Mouse (Mus musculus) lung, adult 2 months (tissue): ENCODE measurements around the gene Hoxc12. TPM values are rescaled to one million over a fixed set of nuclear protein-coding genes. Genes with fewer than 3 reads are reported as not detected.

Experiments used
- DNase-seq: peaks from one replicate; pipeline ENCODE4 v3.0.0; 2022
- H3K4me1 ChIP-seq: fragments of 200-500 bp; 2 replicates; pipeline ENCODE4 v1.6.1; 2011; ENCODE audit warnings: low read length; ENCODE audit not compliant: control insufficient read depth, insufficient read depth
- H3K4me3 ChIP-seq: fragments of 200-500 bp; replicated peaks from 2 replicates; pipeline ENCODE3; 2011; ENCODE audit warnings: low read depth, mild to moderate bottlenecking, control low read depth, low read length; ENCODE audit errors: extremely low read depth
- CTCF ChIP-seq: fragments of 200-500 bp; IDR thresholded peaks from 2 replicates; pipeline ENCODE4 v1.5.1; 2011; ENCODE audit warnings: mild to moderate bottlenecking, low read length, control low read depth; ENCODE audit not compliant: insufficient read depth
- POLR2A ChIP-seq: fragments of 200-500 bp; IDR thresholded peaks from 2 replicates; pipeline ENCODE4 v1.6.1; 2011; ENCODE audit warnings: low read depth, mild to moderate bottlenecking, control low read depth, low read length, borderline replicate concordance; ENCODE audit errors: extremely low read depth
- WGBS: fragments of 180-500 bp; shearing (Covaris S2); methylation state at CpG from one replicate; pipeline ENCODE4 v1.1.7; 2018; 5-methylcytosine and 5-hydroxymethylcytosine counted together
- polyA plus RNA-seq: library from polyadenylated mRNA; depleted of rRNA; stranded (reverse); fragments of >200 nt; gene quantifications from 2 replicates; pipeline ENCODE4 v1.2.3, GENCODE M21; 2012

Hoxc12 gene
- polyA plus RNA-seq, 1 experiment = not detected

- TF ChIP-seq POLR2A (no peak), CTCF (no peak)
Observed at GRCm38 (mm10) chr15:102950877-102951276, 14.3 kb downstream of the Hoxc12 start.

GRCm38 (mm10) chr15:102953561-102953960 is 17.0 kb downstream of the Hoxc12 start:
- Histone ChIP-seq H3K4me3 (no peak overlapping the region), H3K4me1 (no peaks in the 10 kb centered on the region; the same call in 1 of the 2 replicates)
- no peak for TF ChIP-seq CTCF
- no peak for TF ChIP-seq POLR2A
- no peak for DNase-seq
- WGBS = 8% methylated on average over 6 of the region's 6 CpGs

More at GRCm38 (mm10) chr15:102950877-102951276, 14.3 kb downstream of the Hoxc12 start:
- WGBS = 10% methylated on average over 2 of the region's 2 CpGs
- no peak overlapping the region for H3K4me3 ChIP-seq
- DNase-seq = no peak
- H3K4me1 ChIP-seq = no peaks in the 10 kb centered on the region; the same call in 1 of the 2 replicates

- no peak within 1 kb of the TSS for H3K4me3 ChIP-seq
- TF ChIP-seq CTCF = no peak
- no peak for TF ChIP-seq POLR2A
- DNase-seq = no peak
- H3K4me1 ChIP-seq = no peaks in the 10 kb centered on the region; the same call in 1 of the 2 replicates
- 3% methylated on average over 57 of the region's 57 CpGs for WGBS
Observed at GRCm38 (mm10) chr15:102954192-102955006, 17.8 kb downstream of the Hoxc12 start, which contains the start of gene Hoxc11. Gene Hoxc11 (plus strand): TSS chr15:102954427.

GRCm38 (mm10) chr15:102955007-102955382 is 18.4 kb downstream of the Hoxc12 start:
- WGBS = 1% methylated on average over 28 of the region's 28 CpGs
- no peak for DNase-seq
- TF ChIP-seq POLR2A = no peak
- TF ChIP-seq CTCF = no peak
- no peak overlapping the region for H3K4me3 ChIP-seq
- no peaks in the 10 kb centered on the region; the same call in 1 of the 2 replicates for H3K4me1 ChIP-seq

GRCm38 (mm10) chr15:102955833-102956640 is 19.5 kb downstream of the Hoxc12 start:
- H3K4me3 ChIP-seq = no peak overlapping the region
- no peak for DNase-seq
- H3K4me1 ChIP-seq = no peaks in the 10 kb centered on the region; the same call in 1 of the 2 replicates
- TF ChIP-seq POLR2A = no peak
- TF ChIP-seq CTCF = no peak
- 2% methylated on average over 40 of the region's 40 CpGs for WGBS

GRCm38 (mm10) chr15:102956906-102957305 is 20.3 kb downstream of the Hoxc12 start:
- TF ChIP-seq CTCF (no peak), POLR2A (no peak)
- H3K4me1 ChIP-seq = no peaks in the 10 kb centered on the region; the same call in 1 of the 2 replicates
- 5% methylated on average over 12 of the region's 12 CpGs for WGBS
- H3K4me3 ChIP-seq = no peak overlapping the region
- no peak for DNase-seq

GRCm38 (mm10) chr15:102959663-102960191 is 23.2 kb downstream of the Hoxc12 start:
- WGBS = under 1% methylated on average over 13 of the region's 13 CpGs
- no peak overlapping the region for H3K4me3 ChIP-seq
- TF ChIP-seq CTCF (no peak), POLR2A (no peak)
- no peak for DNase-seq
- H3K4me1 ChIP-seq = peaks cover 2% of the 10 kb centered on the region; the same call in 1 of the 2 replicates

- 0 out of 2 replicates have a peak, but pooled peaks cover 2% of the 10 kb centered on the region for H3K4me1 ChIP-seq
- DNase-seq = no peak
- 5% methylated on average over 6 of the region's 6 CpGs for WGBS
- TF ChIP-seq POLR2A = no peak
- TF ChIP-seq CTCF = no peak
- H3K4me3 ChIP-seq = no peak overlapping the region
Observed at GRCm38 (mm10) chr15:102961728-102962127, 25.2 kb downstream of the Hoxc12 start.

GRCm38 (mm10) chr15:102962492-102962891 is 25.9 kb downstream of the Hoxc12 start:
- Histone ChIP-seq H3K4me1 (0 out of 2 replicates have a peak, but pooled peaks cover 2% of the 10 kb centered on the region), H3K4me3 (no peak overlapping the region)
- no peak for TF ChIP-seq CTCF
- no peak for TF ChIP-seq POLR2A
- WGBS = 8% methylated on average over 13 of the region's 13 CpGs
- DNase-seq = no peak

- DNase-seq = no peak
- 8% methylated on average over 8 of the region's 8 CpGs for WGBS
- Histone ChIP-seq H3K4me3 (no peak overlapping the region), H3K4me1 (0 out of 2 replicates have a peak, but pooled peaks cover 2% of the 10 kb centered on the region)
- TF ChIP-seq CTCF = no peak
- TF ChIP-seq POLR2A = no peak
Observed at GRCm38 (mm10) chr15:102963259-102963658, 26.7 kb downstream of the Hoxc12 start.
